Mouse (Mus musculus) C2C12 (cell line): ENCODE results near the gene A430033K04Rik.

Source experiments
- CTCF ChIP-seq: IDR thresholded peaks from one replicate; pipeline ENCODE4 v1.5.1; 2011; ENCODE audit not compliant: control insufficient read depth, insufficient read depth, insufficient read length
- MAX ChIP-seq: IDR thresholded peaks from one replicate; pipeline ENCODE4 v1.6.1; 2011; ENCODE audit warnings: mild to moderate bottlenecking, control low read depth
- MYOG ChIP-seq: IDR thresholded peaks from one replicate; pipeline ENCODE4 v1.6.1; 2011; ENCODE audit not compliant: control insufficient read depth, insufficient read length; ENCODE audit errors: extremely low read depth

GRCm38 (mm10) chr5:138622645-138623477, at the start of gene A430033K04Rik:
- TF ChIP-seq MAX (no peak), MYOG (no peak), CTCF (no peak)
